Mouse (Mus musculus) 3134 (cell line): ENCODE measurements at regions not wholly inside any gene's neighbourhood (a gene's known extent, or its start where the extent isn't known, plus 50 kb on each side); places are given as distances from the start of the nearest gene placed in this dataset.
"Not testable (repeated sequence)": the region's sequence is repeated elsewhere in the genome, so short reads cannot be mapped to it uniquely, and the experiment has no call there.

Source experiments
- DNase-seq: peaks from one replicate; pipeline ENCODE4 v3.0.0-alpha.2; 2011; ENCODE audit warnings: low spot score; ENCODE audit not compliant: insufficient read length; ENCODE audit errors: extremely low read depth

- DNase-seq, result no peak
Measured at GRCm38 (mm10) chr5:64683419-64683818, 119.8 kb upstream of the Klf3 start.

- DNase-seq, result no peak
Measured at GRCm38 (mm10) chr5:64684275-64684674, 118.9 kb upstream of the Klf3 start.

- no peak for DNase-seq
Measured at GRCm38 (mm10) chr5:64690148-64690547, 113.0 kb upstream of the Klf3 start.

- no peak for DNase-seq
Measured at GRCm38 (mm10) chr5:64691406-64692100, 111.6 kb upstream of the Klf3 start.

- no peak for DNase-seq
Measured at GRCm38 (mm10) chr5:64692335-64692734, 110.9 kb upstream of the Klf3 start.

GRCm38 (mm10) chr5:64693616-64694015, 109.6 kb upstream of the Klf3 start:
- no peak for DNase-seq

GRCm38 (mm10) chr5:64694606-64695005, 108.6 kb upstream of the Klf3 start:
- DNase-seq, result no peak

GRCm38 (mm10) chr5:64696099-64696498, 107.1 kb upstream of the Klf3 start:
- no peak for DNase-seq

- no peak for DNase-seq
Measured at GRCm38 (mm10) chr5:64697466-64697865, 105.7 kb upstream of the Klf3 start.

GRCm38 (mm10) chr5:64698458-64699116, 104.6 kb upstream of the Klf3 start:
- no peak for DNase-seq

- DNase-seq, result no peak
Measured at GRCm38 (mm10) chr5:64700030-64700429, 103.2 kb upstream of the Klf3 start.

- no peak for DNase-seq
Measured at GRCm38 (mm10) chr5:64701219-64701779, 101.9 kb upstream of the Klf3 start.

GRCm38 (mm10) chr5:64701780-64702231, 101.4 kb upstream of the Klf3 start:
- peak; percentile 62 for DNase-seq

GRCm38 (mm10) chr5:64702404-64702803, 100.8 kb upstream of the Klf3 start:
- DNase-seq, result not testable (repeated sequence)

- DNase-seq, result no peak
Measured at GRCm38 (mm10) chr5:64703091-64703872, 99.9 kb upstream of the Klf3 start.

- peak; percentile 59 for DNase-seq
Measured at GRCm38 (mm10) chr5:64704144-64704543, 99.0 kb upstream of the Klf3 start.

- no peak for DNase-seq
Measured at GRCm38 (mm10) chr5:64706586-64706985, 96.6 kb upstream of the Klf3 start.

- no peak for DNase-seq
Measured at GRCm38 (mm10) chr5:64709146-64709545, 94.0 kb upstream of the Klf3 start.

GRCm38 (mm10) chr5:64710236-64710635, 93.0 kb upstream of the Klf3 start:
- DNase-seq, result no peak

GRCm38 (mm10) chr5:64710968-64711367, 92.2 kb upstream of the Klf3 start:
- DNase-seq, result no peak

- DNase-seq, result no peak
Measured at GRCm38 (mm10) chr5:64714221-64714653, 89.0 kb upstream of the Klf3 start.
